27 mouse cellular contexts compared by ENCODE assay signal in genomic region chr1:151209824-151210355, GRCm38 (mm10). TPM values are rescaled to one million over a fixed set of nuclear protein-coding genes. Genes with fewer than 3 reads are reported as not detected.
DNase-seq lines count a peak whose midpoint lies in the region; ATAC-seq and TF ChIP-seq lines count a peak whose summit lies in the region.
"Not testable (repeated sequence)": the region's sequence is repeated elsewhere in the genome, so short reads cannot be mapped to it uniquely, and the experiment has no call there.
"Had no signal": no experiment of that assay in that cellular context is flagged by ENCODE, and none has a peak within 500 bp of the region (broad histone marks: within the 10 kb centered on the region; RNA-seq: fewer than 3 reads in every experiment).

TSS of gene Gm47996 (plus strand) at chr1:151210131.

- not testable (repeated sequence) for H3K36me3 ChIP-seq in liver, embryonic 12.5 days; liver, postnatal 0 days (replicated peaks; ENCODE audit: insufficient read depth, low read length)

- peak; percentile 18 to 23 for DNase-seq in B cell, adult 2 months
- not testable (repeated sequence) for DNase-seq in liver, postnatal 0 days
- DNase-seq in spleen, postnatal 10 days (ENCODE audit: low spot score in 2 of 2): peak; percentile 56 to 70
- peak; percentile 66 to 82 for DNase-seq in spleen, postnatal 4 days (ENCODE audit: low spot score in 2 of 2)
- peak; percentile 25 for DNase-seq in thymus, postnatal 25 days

- TF ChIP-seq EP300 in liver, postnatal 0 days (IDR thresholded peaks at IDR 0.05; ENCODE audit: low read depth): not testable (repeated sequence)

- H3K4me2 ChIP-seq in liver, embryonic 12.5 days: 0 out of 2 replicates have a peak within 1 kb of the TSS, but pooled peaks have one; percentile 15
- not testable (repeated sequence) for H3K4me2 ChIP-seq in liver, postnatal 0 days (ENCODE audit: low read depth, low read length)

- not testable (repeated sequence) for H3K4me3 ChIP-seq in liver, embryonic 12.5 days; liver, postnatal 0 days (ENCODE audit: low read depth, low read length)

- H3K9me3 ChIP-seq in liver, embryonic 12.5 days (replicated peaks); liver, postnatal 0 days (ENCODE audit: low read length): not testable (repeated sequence)

- not testable (repeated sequence) for H3K27ac ChIP-seq in liver, embryonic 12.5 days; liver, postnatal 0 days (ENCODE audit: low read depth)

- H3K4me1 ChIP-seq in liver, embryonic 12.5 days: peaks cover 19% of the 10 kb centered on the region
- not testable (repeated sequence) for H3K4me1 ChIP-seq in liver, postnatal 0 days (ENCODE audit: insufficient read depth)

- TF ChIP-seq CTCF in liver, postnatal 0 days (IDR thresholded peaks at IDR 0.05; ENCODE audit: low read depth): 0 out of 2 replicates have a peak, but pooled peaks have one; percentile 3

- peak; percentile 86 for ATAC-seq in erythroblast, adult 5-6 weeks (replicated peaks; ENCODE audit: low FRiP score, poor library complexity, severe bottlenecking)
- not testable (repeated sequence) for ATAC-seq in liver, embryonic 12.5 days; liver, postnatal 0 days
- 0 out of 2 replicates have a peak, but pooled peaks have one; percentile 48 for ATAC-seq in megakaryocyte-erythroid progenitor cell, adult 5-6 weeks (replicated peaks; ENCODE audit: low FRiP score, low TSS enrichment, poor library complexity, severe bottlenecking)

- H3K9ac ChIP-seq in liver, embryonic 12.5 days; liver, postnatal 0 days (replicated peaks): not testable (repeated sequence)

- WGBS in liver, embryonic 12.5 days (ENCODE audit: insufficient replicate concordance): 39% methylated on average over 6 of the region's 8 CpGs
- WGBS in liver, postnatal 0 days (ENCODE audit: insufficient replicate concordance): 66% methylated on average over 4 of the region's 8 CpGs

- not testable (repeated sequence) for H3K27me3 ChIP-seq in liver, embryonic 12.5 days (replicated peaks); liver, postnatal 0 days (ENCODE audit: insufficient read depth, low read length)

RNA-seq across cellular contexts. Expression of gene Gm47996, which starts in this region (rescaled TPM):
- total RNA-seq in erythroblast, adult 5-6 weeks (2015; ENCODE audit: low replicate concordance): not detected in 2 replicates
- total RNA-seq in erythroblast, adult 5-6 weeks (2017; ENCODE audit: low replicate concordance): 1.9 TPM in 1 of 2 replicates, not detected in the other
- polyA plus RNA-seq in liver, embryonic 12.5 days (2016; fragmentation: Nextera tagmentation; extraction: Ambion mirVana): 0.35 and 0.83 TPM in 2 replicates
- polyA plus RNA-seq in liver, postnatal 0 days (2015; fragmentation: Nextera tagmentation; extraction: Ambion mirVana): 0.12 and 0.20 TPM in 2 replicates
- not detected in 2 replicates for total RNA-seq in megakaryocyte-erythroid progenitor cell, adult 5-6 weeks (2014; fragmentation: Nextera tagmentation)
- total RNA-seq in megakaryocyte-erythroid progenitor cell, adult 5-6 weeks (2017): not detected in 2 replicates
- total RNA-seq: adrenal gland, adult 2 months; adrenal gland, postnatal 14 days; adrenal gland, postnatal 4 days; CH12.LX; forebrain, postnatal 0 days; gastrocnemius, postnatal 14 days; gastrocnemius, postnatal 4 days; heart, adult 18-20 months; heart, postnatal 10 days; heart, postnatal 36 days had no signal
- polyA plus RNA-seq: adrenal gland, adult 2 months; cortical plate, adult 2 months; embryonic facial prominence, embryonic 10.5 days; forebrain, embryonic 11.5 days; forebrain, embryonic 14.5 days; forebrain, postnatal 0 days; frontal cortex, adult 2 months; heart, embryonic 15.5 days; hindbrain, embryonic 13.5 days; hindbrain, embryonic 16.5 days; Patski had no signal

Comparison
In these comparisons a context has a peak if more than half of its experiments do, and no peak if none do; other contexts are left out.
1. Peak in ATAC-seq in megakaryocyte-erythroid progenitor cell, adult 5-6 weeks; RNA of the gene not detected or under 1 TPM.